Mouse (Mus musculus): ENCODE results near the gene Cxcl16. TPM values are rescaled to one million over a fixed set of nuclear protein-coding genes. Genes with fewer than 3 reads are reported as not detected.

Cxcl16 gene
- polyA plus RNA-seq, 1 experiment from 2014 or later: 4.9 TPM

DNA sequence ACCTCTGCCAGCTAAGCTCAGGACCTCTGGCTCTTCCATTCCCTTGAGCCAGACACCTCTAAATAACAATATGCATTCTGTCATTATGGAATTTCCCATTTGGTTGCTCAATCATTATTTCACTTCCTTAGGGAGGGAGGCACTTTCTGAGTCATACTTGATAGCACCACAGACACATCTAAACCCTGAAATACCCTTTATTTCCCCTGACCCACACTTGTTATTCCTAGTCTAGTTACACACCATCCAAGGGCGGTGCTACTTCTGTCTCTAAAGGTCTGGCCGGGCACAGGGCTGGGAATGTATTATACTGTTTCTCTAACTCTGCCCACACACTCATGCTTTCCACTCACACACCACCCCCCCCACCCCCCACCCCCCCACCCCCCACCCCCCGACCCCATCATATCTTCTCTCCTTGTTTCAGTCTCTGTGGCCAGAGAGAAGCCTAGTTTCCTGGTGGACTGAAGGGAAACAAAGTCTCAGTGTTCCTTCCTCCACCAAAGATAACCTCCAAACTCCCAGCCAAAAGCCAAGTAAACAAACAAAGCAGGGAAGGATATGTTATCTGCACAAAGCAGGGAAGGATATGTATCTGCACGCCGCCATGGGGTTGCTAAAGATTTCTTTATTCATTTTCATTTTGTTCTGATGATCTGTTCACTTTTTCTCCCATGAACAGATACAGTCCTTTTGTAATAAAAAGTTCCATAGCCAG, 8.3 kb upstream of the Cxcl16 start:
- TF ChIP-seq CTCF (IDR thresholded peaks at IDR 0.05; ENCODE audit: low read depth): no peak
- Histone ChIP-seq H3K27ac (ENCODE audit: low read depth) (peak overlapping the region; percentile 54), H3K9ac (no peak overlapping the region), H3K36me3 (ENCODE audit: insufficient read depth) (no peaks in the 10 kb centered on the region), H3K4me2 (no peak overlapping the region), H3K9me3 (ENCODE audit: low read depth, low read length) (no peaks in the 10 kb centered on the region), H3K4me1 (ENCODE audit: insufficient read depth) (0 out of 2 replicates have a peak, but pooled peaks cover 6% of the 10 kb centered on the region), H3K4me3 (ENCODE audit: low read depth, low read length) (no peak overlapping the region), H3K27me3 (ENCODE audit: insufficient read depth, low read length) (peaks cover 9% of the 10 kb centered on the region; the same call in 1 of the 2 replicates)
- ATAC-seq (ENCODE audit: insufficient read depth) (no peak), DNase-seq (no peak)
- WGBS: 62% methylated on average over 5 of the region's 5 CpGs

DNA sequence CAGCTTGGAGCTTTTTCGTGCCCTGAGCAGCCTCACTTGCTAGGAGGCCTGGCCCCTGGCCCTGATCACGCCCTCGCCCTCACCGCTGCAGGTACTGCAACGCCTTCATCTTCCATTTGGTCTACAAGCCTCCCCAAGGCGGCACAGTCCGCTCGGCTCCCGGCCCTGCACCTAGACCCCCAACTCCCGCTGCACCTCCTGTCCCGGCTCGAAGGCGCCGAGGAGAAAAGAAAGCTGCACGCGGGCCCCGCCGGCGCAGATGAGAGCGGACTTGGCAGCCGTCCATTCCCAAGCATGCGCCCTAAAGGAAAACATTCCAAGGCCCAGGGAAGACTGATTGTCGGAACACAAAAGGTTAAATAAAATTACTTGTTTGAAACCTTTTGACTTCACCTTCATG, 6.0 kb upstream of the Cxcl16 start:
- Histone ChIP-seq H3K4me2 (peak overlapping the region; percentile 57), H3K27me3 (ENCODE audit: insufficient read depth, low read length) (peaks cover 9% of the 10 kb centered on the region; the same call in 1 of the 2 replicates), H3K27ac (ENCODE audit: low read depth) (no peak overlapping the region), H3K9me3 (ENCODE audit: low read depth, low read length) (no peaks in the 10 kb centered on the region), H3K4me1 (ENCODE audit: insufficient read depth) (0 out of 2 replicates have a peak, but pooled peaks cover 6% of the 10 kb centered on the region), H3K36me3 (ENCODE audit: insufficient read depth) (no peaks in the 10 kb centered on the region), H3K4me3 (ENCODE audit: low read depth, low read length) (peak overlapping the region; percentile 26), H3K9ac (peak overlapping the region; percentile 31; the same call in 1 of the 2 replicates)
- DNase-seq (peak; percentile 84), ATAC-seq (ENCODE audit: insufficient read depth) (peak; percentile 56)
- TF ChIP-seq CTCF (IDR thresholded peaks at IDR 0.05; ENCODE audit: low read depth): no peak
- WGBS: 3% methylated on average over 23 of the region's 23 CpGs

DNA sequence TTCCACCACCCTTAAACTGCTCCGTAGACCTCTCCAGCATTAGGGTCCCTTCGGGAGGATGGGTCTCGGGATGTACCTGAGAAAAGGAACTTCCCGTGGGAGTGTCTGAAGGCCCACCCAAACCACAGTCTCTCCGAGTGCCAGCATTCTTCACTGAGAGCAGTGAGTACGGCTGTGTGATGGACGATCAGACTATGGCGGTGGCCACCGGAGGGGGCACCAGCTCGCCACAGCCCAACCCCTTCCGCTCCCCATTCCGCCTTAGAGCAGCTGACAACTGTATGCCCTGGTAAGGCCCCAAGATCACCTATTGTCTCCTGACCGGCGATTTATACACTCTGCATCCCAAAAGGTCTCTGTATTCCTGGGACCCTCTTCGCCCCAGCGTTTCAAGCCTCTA, 5.4 kb upstream of the Cxcl16 start:
- DNase-seq: peak; percentile 33
- no peak for TF ChIP-seq CTCF (IDR thresholded peaks at IDR 0.05; ENCODE audit: low read depth)
- ATAC-seq (ENCODE audit: insufficient read depth): peak; percentile 40; the same call in 1 of the 2 replicates
- H3K4me2 ChIP-seq: peak overlapping the region; percentile 57
- H3K9ac ChIP-seq: peak overlapping the region; percentile 2
- H3K36me3 ChIP-seq (ENCODE audit: insufficient read depth): no peaks in the 10 kb centered on the region
- H3K4me1 ChIP-seq (ENCODE audit: insufficient read depth): 0 out of 2 replicates have a peak, but pooled peaks cover 6% of the 10 kb centered on the region
- 27% methylated on average over 16 of the region's 16 CpGs for whole genome bisulfite sequencing
- peak overlapping the region; percentile 26; the same call in 1 of the 2 replicates for H3K4me3 ChIP-seq (ENCODE audit: low read depth, low read length)
- no peaks in the 10 kb centered on the region for H3K9me3 ChIP-seq (ENCODE audit: low read depth, low read length)
- peaks cover 12% of the 10 kb centered on the region; the same call in 1 of the 2 replicates for H3K27me3 ChIP-seq (ENCODE audit: insufficient read depth, low read length)
- no peak overlapping the region for H3K27ac ChIP-seq (ENCODE audit: low read depth)

DNA sequence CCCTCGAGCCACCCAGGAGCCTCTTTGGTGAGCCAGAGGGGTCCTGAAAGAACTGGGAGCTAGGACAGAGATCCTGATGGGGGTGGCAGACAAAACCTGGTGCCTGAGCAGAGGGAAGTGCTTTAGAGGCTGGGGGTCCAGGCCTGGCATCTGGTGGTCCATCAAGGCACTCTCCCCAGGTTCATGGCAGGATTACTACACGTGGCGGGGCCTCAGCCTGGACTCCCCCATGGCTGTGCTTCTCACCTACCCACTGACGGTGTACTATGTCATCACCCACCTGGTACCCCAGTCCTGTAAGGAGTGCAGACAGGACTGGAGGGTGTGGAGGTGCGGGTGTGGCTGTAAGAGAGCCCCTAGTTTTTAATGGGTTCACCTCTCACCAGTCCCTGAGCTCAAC, 4.2 kb upstream of the Cxcl16 start:
- ATAC-seq (ENCODE audit: insufficient read depth) (no peak), DNase-seq (no peak)
- Histone ChIP-seq H3K9ac (no peak overlapping the region), H3K36me3 (ENCODE audit: insufficient read depth) (no peaks in the 10 kb centered on the region), H3K4me3 (ENCODE audit: low read depth, low read length) (no peak overlapping the region), H3K9me3 (ENCODE audit: low read depth, low read length) (no peaks in the 10 kb centered on the region), H3K4me1 (ENCODE audit: insufficient read depth) (0 out of 2 replicates have a peak, but pooled peaks cover 8% of the 10 kb centered on the region), H3K27ac (ENCODE audit: low read depth) (no peak overlapping the region), H3K27me3 (ENCODE audit: insufficient read depth, low read length) (peaks cover 13% of the 10 kb centered on the region), H3K4me2 (no peak overlapping the region)
- WGBS: 74% methylated on average over 5 of the region's 5 CpGs
- no peak for TF ChIP-seq CTCF (IDR thresholded peaks at IDR 0.05; ENCODE audit: low read depth)

DNA sequence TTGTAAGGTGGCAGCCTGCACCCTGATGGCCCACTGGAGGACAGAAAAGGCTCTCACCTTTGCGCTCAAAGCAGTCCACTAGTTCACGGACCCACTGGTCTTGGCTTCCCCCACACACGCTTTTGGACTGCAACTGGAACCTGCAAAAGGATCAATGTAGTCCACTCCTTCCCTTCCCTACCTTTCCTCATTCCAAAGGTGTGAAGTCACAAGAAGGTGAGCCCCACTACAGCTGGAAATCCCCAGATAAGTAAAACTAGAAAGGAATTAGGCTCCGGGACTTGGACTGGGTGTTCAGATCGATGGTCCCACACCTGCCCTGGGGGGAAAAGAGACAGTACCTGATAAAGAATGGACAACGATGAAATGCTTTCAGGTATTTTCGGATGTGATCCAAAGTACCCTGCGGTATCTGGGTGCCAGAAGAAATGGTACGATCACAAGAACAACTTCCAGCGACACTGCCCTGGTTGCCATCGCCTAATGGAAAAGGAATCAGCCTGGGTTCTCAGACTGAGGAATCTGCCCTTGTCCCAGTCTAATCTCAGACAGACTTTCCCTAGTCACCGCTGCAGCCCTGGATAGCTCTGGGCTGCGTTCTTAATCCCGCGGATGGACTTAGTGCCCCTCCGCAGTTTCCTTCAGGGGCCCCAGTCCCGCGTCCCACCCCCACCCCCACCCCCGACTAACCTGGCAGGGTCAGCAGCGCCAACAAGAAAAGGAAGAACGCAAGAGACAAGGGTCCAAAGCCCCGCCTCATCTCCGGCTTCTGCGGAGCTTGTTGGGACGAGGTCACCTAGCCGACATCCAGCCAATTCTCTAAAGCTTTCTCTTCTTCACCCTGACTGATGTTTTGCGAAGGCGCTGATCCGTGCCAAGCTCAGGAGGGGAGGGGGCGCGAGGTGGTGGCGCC, 840 bp downstream of the Cxcl16 start, which contains the start of gene Zmynd15:
Gene Zmynd15, plus strand, starts transcription at position 746 of the 913 bp plus-strand sequence.
- Histone ChIP-seq H3K36me3 (ENCODE audit: insufficient read depth) (no peaks in the 10 kb centered on the region), H3K9me3 (ENCODE audit: low read depth, low read length) (no peaks in the 10 kb centered on the region), H3K4me3 (ENCODE audit: low read depth, low read length) (peak within 1 kb of the TSS; percentile 63), H3K4me2 (peak within 1 kb of the TSS; percentile 98), H3K4me1 (ENCODE audit: insufficient read depth) (peaks cover 7% of the 10 kb centered on the region; the same call in 1 of the 2 replicates), H3K9ac (peak within 1 kb of the TSS; percentile 64), H3K27me3 (ENCODE audit: insufficient read depth, low read length) (peaks cover 12% of the 10 kb centered on the region), H3K27ac (ENCODE audit: low read depth) (no peak within 1 kb of the TSS)
- peak; percentile 29; the same call in 1 of the 2 replicates for ATAC-seq (ENCODE audit: insufficient read depth)
- no peak for TF ChIP-seq CTCF (IDR thresholded peaks at IDR 0.05; ENCODE audit: low read depth)
- DNase-seq: peak; percentile 29
- 13% methylated on average over 32 of the region's 32 CpGs for WGBS

DNA sequence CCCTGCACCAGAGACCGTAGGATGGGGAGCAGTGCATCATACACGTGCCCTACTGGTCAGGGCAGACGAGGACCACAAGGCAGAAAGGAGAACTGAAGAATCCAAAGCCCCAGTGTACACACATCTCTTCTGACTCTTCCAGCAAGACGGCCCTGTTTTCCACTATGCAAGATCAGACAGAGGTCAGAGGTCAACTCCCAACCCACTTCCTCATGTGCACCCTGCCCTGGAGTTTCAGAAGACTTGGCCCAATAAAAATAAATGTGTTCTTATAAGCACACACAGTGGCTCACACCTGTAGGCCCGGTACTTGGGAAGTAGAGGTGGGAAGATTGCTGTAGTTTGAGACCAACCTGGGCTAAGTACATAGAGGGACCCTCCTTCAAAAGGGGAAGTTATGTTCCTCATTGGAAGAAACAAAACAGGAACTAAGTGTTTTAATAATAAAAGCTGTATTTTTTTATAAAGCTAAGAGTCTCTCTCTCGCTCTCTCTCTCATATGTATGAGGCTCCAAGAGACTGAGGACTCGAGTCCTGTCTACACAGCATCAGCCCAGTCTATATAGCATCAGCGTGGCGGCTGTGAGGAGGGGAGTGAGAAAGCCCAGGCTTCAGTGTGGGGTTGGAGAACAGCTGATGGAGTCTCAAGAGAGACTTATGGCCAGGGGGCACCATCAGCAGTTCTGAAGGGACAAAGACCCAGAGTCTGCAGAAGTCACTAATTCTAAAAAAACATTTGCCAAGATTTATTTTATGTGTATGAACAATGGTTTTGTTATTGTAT, 6.3 kb downstream of the Cxcl16 start:
- peak overlapping the region; percentile 87 for H3K4me2 ChIP-seq
- peaks cover 8% of the 10 kb centered on the region for H3K36me3 ChIP-seq (ENCODE audit: insufficient read depth)
- H3K27me3 ChIP-seq (ENCODE audit: insufficient read depth, low read length): peaks cover under 1% of the 10 kb centered on the region; the same call in 1 of the 2 replicates
- no peak for ATAC-seq (ENCODE audit: insufficient read depth)
- WGBS: 86% methylated on average over 9 of the region's 9 CpGs
- no peak for TF ChIP-seq CTCF (IDR thresholded peaks at IDR 0.05; ENCODE audit: low read depth)
- H3K4me1 ChIP-seq (ENCODE audit: insufficient read depth): peaks cover 15% of the 10 kb centered on the region
- no peak overlapping the region for H3K27ac ChIP-seq (ENCODE audit: low read depth)
- DNase-seq: peak; percentile 9
- no peak overlapping the region for H3K4me3 ChIP-seq (ENCODE audit: low read depth, low read length)
- no peaks in the 10 kb centered on the region for H3K9me3 ChIP-seq (ENCODE audit: low read depth, low read length)
- H3K9ac ChIP-seq: no peak overlapping the region
